Mouse (Mus musculus): ENCODE measurements around the gene Adamts10.

Adamts10 gene

GRCm38 (mm10) chr17:33554536-33554935 lies 30.5 kb downstream of the Adamts10 start:
- DNase-seq (ENCODE audit: low spot score): no peak

GRCm38 (mm10) chr17:33555223-33555855 lies 31.3 kb downstream of the Adamts10 start, which contains the start of gene Myo1f:
Myo1f (plus strand) TSS chr17:33555707.
- DNase-seq (ENCODE audit: low spot score): no peak

DNA sequence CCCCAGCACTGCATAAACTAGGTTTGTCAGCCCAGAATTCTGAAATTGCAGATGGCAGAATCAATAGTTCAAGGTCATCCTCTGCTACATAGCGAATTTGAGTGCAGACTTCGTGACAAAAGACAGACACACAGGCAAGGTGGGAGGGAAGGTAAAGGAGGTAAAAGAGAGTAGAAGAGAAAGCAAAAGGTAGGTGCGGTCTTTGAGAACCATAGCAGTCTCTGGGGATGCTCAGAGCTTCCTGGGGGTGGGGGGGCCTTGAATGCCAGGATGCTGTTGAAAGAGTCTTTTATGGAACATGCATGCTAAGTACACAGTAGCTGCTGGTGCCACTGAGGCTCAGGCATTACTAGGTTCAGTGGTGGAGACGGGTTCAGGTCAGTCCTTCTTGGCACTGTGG lies 33.9 kb downstream of the Adamts10 start:
- no peak for DNase-seq (ENCODE audit: low spot score)

DNA sequence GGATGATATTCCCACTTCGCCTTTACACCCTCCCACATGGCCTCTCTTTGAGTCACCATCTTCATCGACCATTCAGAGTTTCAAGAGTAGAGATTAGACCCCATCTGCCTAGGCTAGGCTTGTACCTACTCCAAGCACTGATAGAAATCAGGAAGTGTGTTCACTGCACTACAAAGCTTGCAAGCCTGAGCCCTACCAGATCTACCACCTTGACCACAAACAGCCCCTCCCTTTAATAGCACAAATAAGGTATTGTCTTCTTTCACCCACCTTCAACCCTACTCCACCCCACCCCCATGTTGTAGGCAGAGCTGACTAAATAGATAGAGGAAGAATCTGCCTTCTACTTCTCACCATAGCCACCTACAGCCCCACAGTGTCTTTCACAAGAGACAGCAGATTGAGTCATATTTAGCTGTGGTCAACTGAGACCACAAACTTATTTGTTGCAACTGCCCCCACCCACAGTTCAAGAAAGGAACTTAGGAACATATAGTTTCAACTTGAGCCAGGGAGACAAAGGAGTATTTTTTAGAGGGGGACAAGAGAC lies 39.6 kb downstream of the Adamts10 start:
- no peak for DNase-seq (ENCODE audit: low spot score)

DNA sequence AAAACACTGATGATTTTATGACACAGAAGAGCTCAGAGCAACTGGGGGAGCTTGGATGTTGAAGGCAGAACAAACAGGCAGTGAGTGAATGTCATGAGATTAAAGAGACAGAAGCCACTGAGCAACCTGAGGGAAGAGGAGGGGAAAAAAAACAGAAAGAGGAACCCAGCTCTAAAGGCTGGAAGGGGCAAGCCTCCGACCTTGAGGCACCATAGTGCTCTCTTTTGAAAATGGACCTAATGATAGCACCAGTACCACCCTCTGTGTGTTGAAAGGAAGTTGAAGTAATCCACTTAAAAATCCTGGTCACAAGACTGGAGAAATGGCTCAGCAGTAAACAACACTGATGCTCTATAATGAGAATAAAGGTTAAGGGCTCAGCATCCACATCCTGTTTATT lies 40.6 kb downstream of the Adamts10 start:
- no peak for DNase-seq (ENCODE audit: low spot score)

- DNase-seq (ENCODE audit: low spot score): no peak
These were observed 42.2 kb downstream of the Adamts10 start for GRCm38 (mm10) chr17:33566182-33566581.

DNA sequence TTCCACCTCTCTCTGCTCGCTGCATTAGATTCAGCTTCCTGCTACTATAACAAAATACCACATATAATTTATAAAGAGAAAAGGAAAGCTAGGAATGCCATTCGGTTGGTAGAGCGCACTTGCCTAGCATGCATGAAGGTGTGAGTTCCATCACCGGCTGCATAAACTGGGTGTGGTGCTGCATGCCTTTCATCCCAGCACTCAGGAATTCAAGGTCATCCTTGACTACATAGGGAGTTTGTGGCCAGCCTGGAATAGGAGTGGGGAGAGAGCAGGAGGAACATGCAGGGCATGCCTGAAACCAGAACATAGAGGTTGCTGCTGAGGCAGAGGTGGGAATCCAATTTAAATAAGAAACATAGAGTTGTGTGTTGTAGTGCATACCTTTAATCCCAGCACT lies 60.1 kb downstream of the Adamts10 start:
- no peak for DNase-seq (ENCODE audit: low spot score)

DNA sequence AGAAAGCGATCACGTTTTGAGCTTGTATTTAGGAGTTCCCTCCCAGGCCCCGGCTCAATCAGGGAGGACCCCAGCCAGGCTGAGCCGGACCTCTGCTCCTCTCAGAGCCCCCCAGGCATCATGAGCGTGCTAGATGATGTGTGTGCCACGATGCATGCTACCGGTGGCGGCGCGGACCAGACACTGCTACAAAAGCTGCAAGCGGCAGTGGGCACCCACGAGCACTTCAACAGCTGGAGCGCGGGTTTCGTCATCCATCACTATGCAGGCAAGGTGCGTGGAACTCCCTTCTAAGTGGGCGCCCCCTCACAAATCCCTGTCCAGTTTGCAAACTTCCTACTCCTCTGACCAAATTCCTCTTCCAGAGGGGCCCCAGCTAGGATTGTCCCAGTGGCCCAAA lies 62.0 kb downstream of the Adamts10 start:
- DNase-seq (ENCODE audit: low spot score): no peak

DNA sequence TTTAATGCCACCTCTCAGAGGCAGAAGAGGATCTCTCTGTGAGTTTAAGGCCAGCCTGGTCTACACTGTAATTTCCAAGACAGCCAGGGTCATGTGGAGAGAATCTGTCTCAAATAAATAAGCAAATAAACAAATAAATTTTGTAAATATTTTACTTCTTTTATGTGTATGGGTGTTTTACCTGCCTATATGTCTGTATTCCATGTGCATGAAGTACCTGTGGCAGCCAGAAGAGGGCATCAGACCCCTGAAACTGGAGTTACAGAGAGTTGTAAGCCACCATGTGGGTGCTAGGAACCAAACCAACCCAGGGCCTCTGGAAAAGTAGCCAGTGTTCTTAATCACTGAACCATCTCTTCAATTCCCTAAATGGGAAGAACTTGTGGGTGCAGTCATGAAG lies 73.3 kb downstream of the Adamts10 start:
- DNase-seq (ENCODE audit: low spot score): peak; percentile 37

GRCm38 (mm10) chr17:33598506-33598905 lies 74.5 kb downstream of the Adamts10 start:
- peak; percentile 19 for DNase-seq (ENCODE audit: low spot score)

- peak; percentile 8 for DNase-seq (ENCODE audit: low spot score)
These were observed 76.0 kb downstream of the Adamts10 start for GRCm38 (mm10) chr17:33599836-33600475.

- peak; percentile 16 for DNase-seq (ENCODE audit: low spot score)
These were observed 76.8 kb downstream of the Adamts10 start for GRCm38 (mm10) chr17:33600831-33601230.

DNA sequence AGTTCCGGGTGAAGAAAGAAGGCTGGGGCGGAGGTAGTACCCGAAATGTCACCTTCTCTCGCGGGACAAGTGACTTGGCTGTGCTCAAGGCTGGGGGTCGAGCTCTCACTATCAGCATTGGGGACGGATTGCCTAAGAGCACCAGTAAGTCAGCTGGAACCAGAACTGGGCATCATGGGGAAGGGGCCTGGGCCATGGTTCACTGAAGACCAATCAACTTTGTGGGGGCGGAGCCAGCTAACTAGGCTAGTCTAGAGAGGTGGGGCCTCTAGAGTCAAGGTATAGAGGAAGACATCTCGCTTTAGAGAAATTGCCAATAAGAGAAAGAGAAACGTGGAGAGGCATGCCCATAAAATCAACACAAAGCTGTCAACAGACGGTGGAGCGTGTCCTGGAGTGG lies 77.9 kb downstream of the Adamts10 start:
- peak; percentile 37 for DNase-seq (ENCODE audit: low spot score)

Measured in testis, postnatal 10 days (tissue).